Mouse (Mus musculus): ENCODE results near the gene Epha3.

GRCm38 (mm10) chr16:63864463-63864976, 545 bp upstream of the Epha3 start:
- TF ChIP-seq CTCF (IDR thresholded peaks at IDR 0.05; ENCODE audit: extremely low read depth, insufficient read depth, low read length) = no peak
- TF ChIP-seq POLR2A (IDR thresholded peaks at IDR 0.05; ENCODE audit: extremely low read depth, insufficient read depth, low read length) = no peak

Measured in cortical plate, adult 2 months (tissue).